Mouse (Mus musculus): ENCODE measurements around the gene Foxo3.

The Foxo3 gene

GRCm38 (mm10) chr10:42180333-42180732 is 96.2 kb downstream of the Foxo3 start:
- DNase-seq (ENCODE audit: low read depth, low spot score), result no peak

- no peak for DNase-seq (ENCODE audit: low read depth, low spot score)
These were observed 97.8 kb downstream of the Foxo3 start for GRCm38 (mm10) chr10:42178751-42179150.

- no peak for DNase-seq (ENCODE audit: low read depth, low spot score)
These were observed 98.5 kb downstream of the Foxo3 start for GRCm38 (mm10) chr10:42177771-42178674.

- no peak for DNase-seq (ENCODE audit: low read depth, low spot score)
These were observed 102.3 kb downstream of the Foxo3 start for GRCm38 (mm10) chr10:42174283-42174682.

- DNase-seq (ENCODE audit: low read depth, low spot score), result no peak
These were observed 102.7 kb downstream of the Foxo3 start for GRCm38 (mm10) chr10:42173839-42174238.

GRCm38 (mm10) chr10:42170889-42171347 is 105.6 kb downstream of the Foxo3 start:
- peak; percentile 53 for DNase-seq (ENCODE audit: low read depth, low spot score)

- no peak for DNase-seq (ENCODE audit: low read depth, low spot score)
These were observed 106.4 kb downstream of the Foxo3 start for GRCm38 (mm10) chr10:42170201-42170600.

GRCm38 (mm10) chr10:42154727-42155126 is 121.8 kb downstream of the Foxo3 start:
- no peak for DNase-seq (ENCODE audit: low read depth, low spot score)

GRCm38 (mm10) chr10:42152426-42153205 is 123.9 kb downstream of the Foxo3 start:
- DNase-seq (ENCODE audit: low read depth, low spot score), result no peak

GRCm38 (mm10) chr10:42149767-42150166 is 126.8 kb downstream of the Foxo3 start:
- DNase-seq (ENCODE audit: low read depth, low spot score), result no peak

- no peak for DNase-seq (ENCODE audit: low read depth, low spot score)
These were observed 128.2 kb downstream of the Foxo3 start for GRCm38 (mm10) chr10:42148326-42148725.

GRCm38 (mm10) chr10:42145221-42145620 is 131.3 kb downstream of the Foxo3 start:
- no peak for DNase-seq (ENCODE audit: low read depth, low spot score)

GRCm38 (mm10) chr10:42144788-42145187 is 131.8 kb downstream of the Foxo3 start:
- DNase-seq (ENCODE audit: low read depth, low spot score), result no peak

- no peak for DNase-seq (ENCODE audit: low read depth, low spot score)
These were observed 132.4 kb downstream of the Foxo3 start for GRCm38 (mm10) chr10:42144176-42144575.

GRCm38 (mm10) chr10:42142791-42143190 is 133.8 kb downstream of the Foxo3 start:
- DNase-seq (ENCODE audit: low read depth, low spot score), result no peak

GRCm38 (mm10) chr10:42142081-42142480 is 134.5 kb downstream of the Foxo3 start:
- no peak for DNase-seq (ENCODE audit: low read depth, low spot score)

- no peak for DNase-seq (ENCODE audit: low read depth, low spot score)
These were observed 136.8 kb downstream of the Foxo3 start for GRCm38 (mm10) chr10:42139749-42140148.

GRCm38 (mm10) chr10:42134759-42135702 is 141.5 kb downstream of the Foxo3 start:
- DNase-seq (ENCODE audit: low read depth, low spot score), result no peak
